Mouse (Mus musculus) liver, embryonic 14.5 days (tissue): ENCODE measurements at regions not wholly inside any gene's neighbourhood (a gene's known extent, or its start where the extent isn't known, plus 50 kb on each side); places are given as distances from the start of the nearest gene placed in this dataset.

ENCODE experiments used
- CTCF ChIP-seq: IDR thresholded peaks from 2 replicates; pipeline ENCODE4 v1.5.1; 2016; ENCODE audit warnings: antibody characterized with exemption, low read depth, control low read depth
- EP300 ChIP-seq: IDR thresholded peaks from 2 replicates; pipeline ENCODE4 v1.6.1; 2016; ENCODE audit warnings: antibody characterized with exemption, low read depth

- TF ChIP-seq CTCF (no peak), EP300 (no peak)
These were observed 118.5 kb upstream of the Zc3h12a start for GRCm38 (mm10) chr4:125246171-125246570.
